Mouse (Mus musculus) neural tube, embryonic 14.5 days (tissue): ENCODE results near the gene Ccdc81. TPM values are rescaled to one million over a fixed set of nuclear protein-coding genes. Genes with fewer than 3 reads are reported as not detected.

Experiments
- ATAC-seq: fragments of 200-750 bp; cut with Nextera tagmentation; 2 replicates; pipeline ENCODE4 v1.8.0; 2017; ENCODE audit warnings: low read depth, mild to moderate bottlenecking, moderate TSS enrichment, moderate library complexity
- H3K27ac ChIP-seq: fragments of 300-500 bp; sonication (generic); 2 replicates; pipeline ENCODE4 v1.5.1; 2014; ENCODE audit warnings: low read depth, mild to moderate bottlenecking, control low read depth, low read length, moderate library complexity, mixed read lengths
- H3K27me3 ChIP-seq: fragments of 300-500 bp; sonication (generic); 2 replicates; pipeline ENCODE4 v1.6.1; 2014; ENCODE audit warnings: low read length; ENCODE audit not compliant: control insufficient read depth, insufficient read depth
- H3K36me3 ChIP-seq: fragments of 300-500 bp; sonication (generic); 2 replicates; pipeline ENCODE4 v1.6.1; 2014; ENCODE audit warnings: low read length, mixed read lengths; ENCODE audit not compliant: control insufficient read depth, insufficient read depth
- H3K4me1 ChIP-seq: fragments of 300-500 bp; sonication (generic); 2 replicates; pipeline ENCODE4 v1.6.1; 2014; ENCODE audit warnings: low read length; ENCODE audit not compliant: control insufficient read depth, insufficient read depth
- H3K4me2 ChIP-seq: fragments of 300-500 bp; sonication (generic); 2 replicates; pipeline ENCODE4 v1.6.1; 2014; ENCODE audit warnings: mild to moderate bottlenecking, low read depth, low read length, control low read depth
- H3K4me3 ChIP-seq: fragments of 300-500 bp; sonication (generic); 2 replicates; pipeline ENCODE4 v1.5.1; 2014; ENCODE audit warnings: low read depth, low read length, control low read depth, mixed read lengths
- H3K9ac ChIP-seq: fragments of 300-500 bp; sonication (generic); replicated peaks from 2 replicates; pipeline ENCODE4 v1.6.1; 2014; ENCODE audit warnings: low read depth, mild to moderate bottlenecking, control low read depth, low read length, mixed read lengths
- H3K9me3 ChIP-seq: fragments of 300-500 bp; sonication (generic); 2 replicates; pipeline ENCODE4 v1.6.1; 2016; ENCODE audit warnings: low read length; ENCODE audit not compliant: control insufficient read depth
- WGBS: fragments of 180-500 bp; shearing (Covaris S2); extraction: QIAGEN DNeasy Blood & Tissue Kit; methylation state at CpG from one replicate; pipeline ENCODE4 v1.1.7; 2014; 5-methylcytosine and 5-hydroxymethylcytosine counted together
- polyA plus RNA-seq: library from polyadenylated mRNA; unstranded; fragments of >200 nt; fragmentation: Nextera tagmentation; extraction: Ambion mirVana; gene quantifications from 2 replicates; pipeline ENCODE4 v1.2.1, GENCODE M21; 2014

Gene Ccdc81
- polyA plus RNA-seq, 1 experiment from 2014 or later = 0.52 TPM

DNA sequence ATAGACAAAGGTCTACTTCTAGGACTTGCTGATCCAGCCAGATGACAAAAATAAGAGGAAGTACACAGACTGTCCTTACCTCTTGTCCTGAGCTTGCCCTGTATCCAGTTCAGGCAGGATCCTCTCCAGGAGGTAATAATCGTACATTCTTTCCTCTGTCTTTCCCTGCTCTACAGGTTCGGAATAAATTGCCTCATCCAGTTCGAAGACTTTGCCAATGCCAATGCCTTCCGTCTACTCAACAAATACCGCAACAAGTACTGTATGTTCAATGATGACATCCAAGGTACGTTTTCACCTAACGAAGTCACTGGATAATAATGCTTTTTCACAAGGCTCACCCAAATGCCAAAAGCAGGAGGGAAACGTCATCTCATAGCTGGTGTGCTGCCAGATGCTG is 69.9 kb downstream of the Ccdc81 start:
- Histone ChIP-seq H3K4me3 (no peak overlapping the region), H3K9me3 (no peaks in the 10 kb centered on the region), H3K36me3 (no peaks in the 10 kb centered on the region), H3K4me2 (no peak overlapping the region), H3K9ac (no peak overlapping the region), H3K27me3 (no peaks in the 10 kb centered on the region), H3K4me1 (no peaks in the 10 kb centered on the region), H3K27ac (no peak overlapping the region)
- 94% methylated on average over 8 of the region's 8 CpGs for WGBS
- ATAC-seq = no peak

DNA sequence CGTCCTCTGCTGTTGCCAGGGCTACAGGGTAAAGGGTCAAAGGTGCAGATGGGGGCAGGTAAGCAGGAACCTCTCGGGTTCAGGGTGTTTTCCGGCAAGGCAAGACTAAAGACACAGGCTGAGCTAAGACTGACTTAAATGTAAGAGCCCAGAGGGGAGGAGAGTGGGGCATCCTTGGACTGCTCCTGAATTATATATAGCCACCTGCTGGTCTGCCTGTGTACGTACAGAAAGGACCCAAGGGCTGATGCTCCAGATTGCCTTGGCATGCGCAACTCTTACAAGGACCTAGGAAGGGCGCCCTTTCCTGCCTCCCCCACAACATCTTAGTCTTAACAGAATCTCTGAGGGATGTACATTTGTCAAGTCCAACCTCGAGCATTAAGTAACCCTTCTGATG is 74.2 kb downstream of the Ccdc81 start:
- H3K4me3 ChIP-seq = no peak overlapping the region
- H3K9ac ChIP-seq = no peak overlapping the region
- H3K4me1 ChIP-seq = no peaks in the 10 kb centered on the region
- ATAC-seq = peak; percentile 38; the same call in 1 of the 2 replicates
- no peak overlapping the region for H3K27ac ChIP-seq
- no peaks in the 10 kb centered on the region for H3K9me3 ChIP-seq
- H3K4me2 ChIP-seq = no peak overlapping the region
- 67% methylated on average over 7 of the region's 7 CpGs for WGBS
- H3K27me3 ChIP-seq = no peaks in the 10 kb centered on the region
- no peaks in the 10 kb centered on the region for H3K36me3 ChIP-seq

DNA sequence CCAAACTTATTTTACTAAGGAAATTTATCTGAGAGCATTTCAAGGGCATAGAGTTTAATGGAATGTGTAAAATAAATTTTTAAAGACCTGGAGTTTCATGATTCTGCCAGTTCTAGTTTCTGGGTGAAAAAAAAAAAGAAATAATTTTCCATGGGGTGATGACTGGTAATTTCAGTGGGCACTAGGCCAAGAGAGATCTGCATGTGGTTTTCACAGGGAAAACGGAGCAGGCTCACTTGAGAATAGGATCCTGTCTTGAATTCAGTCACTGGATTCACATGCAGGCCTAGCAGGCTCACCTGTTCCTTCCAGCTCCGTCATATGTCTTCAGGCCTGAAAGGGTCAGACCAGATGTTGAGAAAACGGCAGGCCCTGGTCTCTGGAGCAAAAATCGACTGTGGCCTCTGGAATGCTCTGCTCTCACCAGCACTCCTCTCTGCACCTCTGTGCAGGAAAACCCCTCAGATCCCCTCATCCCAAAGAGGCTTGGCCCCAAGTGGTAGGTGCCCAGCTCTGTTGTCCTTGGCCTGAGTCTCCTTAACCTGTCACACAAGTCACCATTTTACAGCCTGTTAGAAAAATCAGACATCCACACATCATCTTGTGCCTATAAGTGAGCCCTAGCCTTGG is 74.9 kb downstream of the Ccdc81 start:
- H3K9ac ChIP-seq = no peak overlapping the region
- no peak for ATAC-seq
- no peaks in the 10 kb centered on the region for H3K36me3 ChIP-seq
- no peak overlapping the region for H3K4me2 ChIP-seq
- no peak overlapping the region for H3K4me3 ChIP-seq
- WGBS = 85% methylated on average over 4 of the region's 4 CpGs
- H3K9me3 ChIP-seq = no peaks in the 10 kb centered on the region
- no peak overlapping the region for H3K27ac ChIP-seq
- H3K27me3 ChIP-seq = no peaks in the 10 kb centered on the region
- no peaks in the 10 kb centered on the region for H3K4me1 ChIP-seq

Other genes starting within 250 kb of the Ccdc81 start
- 138 and 155 TPM in 2 replicates for gene Hikeshi, start 37.6 kb upstream of the Ccdc81 start, polyA plus RNA-seq
- 30.3 and 32.9 TPM in 2 replicates for gene Eed, start 77.4 kb upstream of the Ccdc81 start, polyA plus RNA-seq
- 58.0 and 59.0 TPM in 2 replicates for gene Picalm, start 226.6 kb upstream of the Ccdc81 start, polyA plus RNA-seq